Mouse (Mus musculus) MEL (cell line): ENCODE data around the gene Acly. TPM values are rescaled to one million over a fixed set of nuclear protein-coding genes. Genes with fewer than 3 reads are reported as not detected.

Source experiments
- DNase-seq: peaks from one replicate; pipeline ENCODE4 v3.0.0; 2011; ENCODE audit warnings: low read depth, low spot score
- H3K27ac ChIP-seq: 2 replicates; pipeline ENCODE4 v1.5.1; 2012; ENCODE audit warnings: low read depth, mild to moderate bottlenecking, control low read depth, low read length, moderate library complexity; ENCODE audit not compliant: control insufficient read depth
- H3K27me3 ChIP-seq, 2 experiments: fragments of 150-350 bp in 1 of 2; sonication (generic) in 1 of 2; 2 replicates each; pipeline ENCODE4 v1.6.1; 2012; ENCODE audit warnings: low read length in 2 of 2, mild to moderate bottlenecking in 2 of 2, improper control_type of control experiment in 1 of 2, moderate library complexity in 1 of 2; ENCODE audit not compliant: insufficient read depth in 2 of 2, control insufficient read depth in 1 of 2
- H3K36me3 ChIP-seq, 2 experiments: 2 replicates each; pipeline ENCODE4 v1.6.1; 2012 to 2014; ENCODE audit warnings: low read length in 2 of 2, improper control_type of control experiment in 1 of 2, inconsistent platforms in 1 of 2, mild to moderate bottlenecking in 1 of 2; ENCODE audit not compliant: insufficient read depth in 2 of 2, control insufficient read depth in 1 of 2
- H3K4me1 ChIP-seq, 2 experiments: fragments of 150-350 bp in 1 of 2; sonication (generic) in 1 of 2; 2 replicates each; pipeline ENCODE4 v1.6.1; 2012; ENCODE audit warnings: low read length in 2 of 2, improper control_type of control experiment in 1 of 2, mild to moderate bottlenecking in 1 of 2; ENCODE audit not compliant: insufficient read depth in 2 of 2, control insufficient read depth in 1 of 2
- H3K4me3 ChIP-seq, 2 experiments: fragments of 150-350 bp in 1 of 2; sonication (generic) in 1 of 2; 2 replicates each; pipeline ENCODE4 v1.5.1; 2012; ENCODE audit warnings: low read depth in 2 of 2, low read length in 2 of 2, mild to moderate bottlenecking in 2 of 2, moderate library complexity in 2 of 2, control low read depth in 1 of 2, improper control_type of control experiment in 1 of 2; ENCODE audit not compliant: control insufficient read depth in 1 of 2, insufficient read depth in 1 of 2
- H3K79me2 ChIP-seq: 2 replicates; pipeline ENCODE4 v1.6.1; 2012; ENCODE audit warnings: mild to moderate bottlenecking, low read length, moderate library complexity; ENCODE audit not compliant: control insufficient read depth, poor library complexity, insufficient read depth
- H3K9ac ChIP-seq: 2 replicates; pipeline ENCODE4 v1.6.1; 2012; ENCODE audit warnings: low read depth, mild to moderate bottlenecking, control low read depth, low read length, moderate library complexity; ENCODE audit not compliant: control insufficient read depth, poor library complexity, severe bottlenecking
- H3K9me3 ChIP-seq: fragments of 150-350 bp; sonication (generic); replicated peaks from 2 replicates; pipeline ENCODE4 v1.6.1; 2012; ENCODE audit warnings: mild to moderate bottlenecking, low read length, improper control_type of control experiment, moderate library complexity; ENCODE audit not compliant: insufficient read depth
- CHD1 ChIP-seq: IDR thresholded peaks from 2 replicates; pipeline ENCODE4 v1.6.1; 2012; ENCODE audit warnings: low read depth, mild to moderate bottlenecking, inconsistent platforms, low read length, improper control_type of control experiment
- CHD2 ChIP-seq: IDR thresholded peaks from 2 replicates; pipeline ENCODE4 v1.6.1; 2011; ENCODE audit warnings: low read length, improper control_type of control experiment
- CTCF ChIP-seq, 3 experiments: IDR thresholded peaks in 2 of 3; conservative IDR thresholded peaks in 1 of 3; 2 replicates each; pipeline ENCODE4 v1.5.1; 2011 to 2012; ENCODE audit warnings: low read length in 3 of 3, low read depth in 2 of 3, mild to moderate bottlenecking in 2 of 3, improper control_type of control experiment in 1 of 3, inconsistent platforms in 1 of 3, mixed read lengths in 1 of 3, moderate library complexity in 1 of 3; ENCODE audit not compliant: control insufficient read depth in 1 of 3, insufficient read depth in 1 of 3, poor library complexity in 1 of 3, severe bottlenecking in 1 of 3
- E2F4 ChIP-seq: IDR thresholded peaks from 2 replicates; pipeline ENCODE4 v1.6.1; 2011; ENCODE audit warnings: low read depth, low read length, improper control_type of control experiment, borderline replicate concordance
- ETS1 ChIP-seq: IDR thresholded peaks from 2 replicates; pipeline ENCODE4 v1.6.1; 2012; ENCODE audit warnings: low read depth, mild to moderate bottlenecking, inconsistent platforms, low read length, improper control_type of control experiment, moderate library complexity
- GABPA ChIP-seq: IDR thresholded peaks from 2 replicates; pipeline ENCODE4 v1.6.1; 2012; ENCODE audit warnings: low read depth, mild to moderate bottlenecking, inconsistent platforms, low read length, improper control_type of control experiment, moderate library complexity
- GATA1 ChIP-seq: IDR thresholded peaks from 2 replicates; pipeline ENCODE4 v1.6.1; 2011; ENCODE audit warnings: low read depth, low read length, improper control_type of control experiment
- HCFC1 ChIP-seq: IDR thresholded peaks from 2 replicates; pipeline ENCODE4 v1.6.1; 2012; ENCODE audit warnings: low read depth, mild to moderate bottlenecking, inconsistent platforms, low read length, improper control_type of control experiment, moderate library complexity
- JUND ChIP-seq: IDR thresholded peaks from 2 replicates; pipeline ENCODE4 v1.6.1; 2011; ENCODE audit warnings: low read depth, mild to moderate bottlenecking, improper control_type of control experiment, low read length
- KAT2A ChIP-seq: conservative IDR thresholded peaks from 2 replicates; pipeline ENCODE4 v1.6.1; 2012; ENCODE audit warnings: low read depth, low read length, improper control_type of control experiment, inconsistent platforms
- MAFK ChIP-seq: IDR thresholded peaks from 2 replicates; pipeline ENCODE4 v1.6.1; 2011; ENCODE audit warnings: low read depth, mild to moderate bottlenecking, low read length, improper control_type of control experiment, borderline replicate concordance
- MEF2A ChIP-seq: IDR thresholded peaks from 2 replicates; pipeline ENCODE4 v1.6.1; 2014; ENCODE audit warnings: low read depth, mild to moderate bottlenecking, inconsistent platforms, low read length, improper control_type of control experiment; ENCODE audit not compliant: poor library complexity, insufficient replicate concordance, severe bottlenecking; ENCODE audit errors: extremely low read depth
- MXI1 ChIP-seq: IDR thresholded peaks from 2 replicates; pipeline ENCODE4 v1.6.1; 2011; ENCODE audit warnings: mild to moderate bottlenecking, low read depth, low read length, improper control_type of control experiment
- MYB ChIP-seq: IDR thresholded peaks from 2 replicates; pipeline ENCODE4 v1.6.1; 2011; ENCODE audit warnings: mild to moderate bottlenecking, low read depth, low read length, improper control_type of control experiment
- MYC ChIP-seq: IDR thresholded peaks from 2 replicates; pipeline ENCODE4 v1.6.1; 2011; ENCODE audit warnings: low read depth, mild to moderate bottlenecking, low read length, improper control_type of control experiment, moderate library complexity
- NELFE ChIP-seq: IDR thresholded peaks from 2 replicates; pipeline ENCODE4 v1.6.1; 2011; ENCODE audit warnings: low read depth, low read length, improper control_type of control experiment
- POLR2A ChIP-seq, 2 experiments: IDR thresholded peaks; 2 replicates each; pipeline ENCODE4 v1.6.1; 2011 to 2012; ENCODE audit warnings: low read length in 2 of 2, mild to moderate bottlenecking in 2 of 2, control low read depth in 1 of 2, improper control_type of control experiment in 1 of 2, low read depth in 1 of 2, moderate library complexity in 1 of 2; ENCODE audit not compliant: control insufficient read depth in 1 of 2, insufficient read depth in 1 of 2, poor library complexity in 1 of 2
- POLR2AphosphoS2 ChIP-seq: IDR thresholded peaks from 2 replicates; pipeline ENCODE4 v1.6.1; 2011; ENCODE audit warnings: low read length, improper control_type of control experiment
- RAD21 ChIP-seq: IDR thresholded peaks from 2 replicates; pipeline ENCODE4 v1.6.1; 2011; ENCODE audit warnings: mild to moderate bottlenecking, low read depth, low read length, improper control_type of control experiment
- RCOR1 ChIP-seq: IDR thresholded peaks from 2 replicates; pipeline ENCODE4 v1.6.1; 2012; ENCODE audit warnings: low read depth, mild to moderate bottlenecking, inconsistent platforms, low read length, improper control_type of control experiment
- TAL1 ChIP-seq: IDR thresholded peaks from 2 replicates; pipeline ENCODE4 v1.6.1; 2012; ENCODE audit warnings: mild to moderate bottlenecking, inconsistent platforms, low read length, moderate library complexity, mixed read lengths
- TBP ChIP-seq: IDR thresholded peaks from 2 replicates; pipeline ENCODE4 v1.8.0; 2011; ENCODE audit warnings: low read depth, low read length, improper control_type of control experiment
- TCF12 ChIP-seq: IDR thresholded peaks from 2 replicates; pipeline ENCODE4 v1.6.1; 2014; ENCODE audit warnings: low read depth, mild to moderate bottlenecking, inconsistent platforms, low read length, improper control_type of control experiment, moderate library complexity
- UBTF ChIP-seq: IDR thresholded peaks from 2 replicates; pipeline ENCODE4 v1.6.1; 2012; ENCODE audit warnings: low read depth, mild to moderate bottlenecking, inconsistent platforms, low read length, improper control_type of control experiment, moderate library complexity, borderline replicate concordance; ENCODE audit not compliant: insufficient read depth
- USF1 ChIP-seq: IDR thresholded peaks from 2 replicates; pipeline ENCODE4 v1.6.1; 2014; ENCODE audit warnings: low read depth, mild to moderate bottlenecking, inconsistent platforms, low read length, improper control_type of control experiment, moderate library complexity
- USF2 ChIP-seq, 2 experiments: IDR thresholded peaks; 2 replicates each; pipeline ENCODE4 v1.6.1; 2011 to 2012; ENCODE audit warnings: improper control_type of control experiment in 2 of 2, low read length in 2 of 2, borderline replicate concordance in 1 of 2, inconsistent platforms in 1 of 2, low read depth in 1 of 2, mild to moderate bottlenecking in 1 of 2; ENCODE audit not compliant: insufficient read depth in 1 of 2
- ZKSCAN1 ChIP-seq: IDR thresholded peaks from 2 replicates; pipeline ENCODE4 v1.6.1; 2012; ENCODE audit warnings: low read depth, mild to moderate bottlenecking, inconsistent platforms, low read length, improper control_type of control experiment, moderate library complexity
- ZMIZ1 ChIP-seq: IDR thresholded peaks from 2 replicates; pipeline ENCODE4 v1.6.1; 2012; ENCODE audit warnings: low read depth, mild to moderate bottlenecking, inconsistent platforms, low read length, improper control_type of control experiment, moderate library complexity
- ZNF384 ChIP-seq: IDR thresholded peaks from 2 replicates; pipeline ENCODE4 v1.6.1; 2012; ENCODE audit warnings: low read depth, mild to moderate bottlenecking, inconsistent platforms, low read length, improper control_type of control experiment
- polyA plus RNA-seq, 2 experiments: library from polyadenylated mRNA; stranded (reverse) in 1 of 2; unstranded in 1 of 2; fragments of >175 nt in 1 of 2; fragments of >200 nt in 1 of 2; gene quantifications; 2 replicates each; pipeline versions ENCODE4 v1.2.1 to v1.2.4; 2012; ENCODE audit warnings: low replicate concordance in 2 of 2, low read depth in 1 of 2; ENCODE audit not compliant: insufficient read length in 2 of 2, insufficient read depth in 1 of 2, missing spikeins in 1 of 2
- total RNA-seq: library from RNA; depleted of rRNA; stranded (reverse); fragments of 300-350 nt; gene quantifications from 2 replicates; pipeline ENCODE4 v1.2.3, GENCODE M21; 2012

Gene Acly
- total and polyA plus RNA-seq, 3 experiments, result 167 to 234 TPM; not detected in 1

DNA sequence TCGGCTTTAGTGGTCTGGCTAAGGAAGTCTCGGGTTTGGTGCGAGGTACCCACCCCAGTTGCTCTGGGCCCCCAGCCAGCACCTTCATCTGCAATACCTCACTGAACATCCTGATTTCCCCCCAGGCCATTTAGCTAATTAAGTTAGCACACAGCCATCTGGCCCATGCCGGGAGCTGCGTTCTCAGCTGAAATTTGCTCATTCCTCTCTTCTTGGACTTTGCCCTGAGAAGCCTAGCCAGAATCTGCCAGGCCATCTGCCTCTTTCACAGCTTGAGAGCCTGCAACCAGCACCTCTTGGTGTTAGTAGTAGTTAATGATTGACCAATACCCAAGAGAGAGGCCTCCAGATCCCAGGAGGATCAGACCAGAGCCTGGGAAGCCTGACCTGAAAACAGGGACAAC, 9.6 kb downstream of the Acly start:
- Histone ChIP-seq H3K4me3 (no peak overlapping the region), H3K9ac (no peak overlapping the region), H3K27me3 (no peaks in the 10 kb centered on the region), H3K9me3 (no peaks in the 10 kb centered on the region), H3K4me1 (no peaks in the 10 kb centered on the region), H3K79me2 (no peaks in the 10 kb centered on the region), H3K27ac (no peak overlapping the region), H3K36me3 (peaks cover 0 to 52% of the 10 kb centered on the region in 2 experiments; a peak in 2 of 4 replicates)
- no peak for TF ChIP-seq GATA1
- no peak for TF ChIP-seq ETS1
- no peak for TF ChIP-seq MYC
- no peak for TF ChIP-seq TCF12
- no peak for TF ChIP-seq ZNF384
- no peak for TF ChIP-seq TAL1
- TF ChIP-seq MXI1, result no peak
- no peak for TF ChIP-seq RCOR1
- TF ChIP-seq ZKSCAN1, result no peak
- no peak for TF ChIP-seq ZMIZ1
- TF ChIP-seq HCFC1, result no peak
- TF ChIP-seq POLR2A (IDR thresholded peaks at IDR 0.05; ENCODE audit: control insufficient read depth in 1 of 2, insufficient read depth in 1 of 2, low read depth in 1 of 2, low read length in 2 of 2, poor library complexity in 1 of 2), result no peak
- TF ChIP-seq JUND, result no peak
- no peak for TF ChIP-seq TBP
- no peak for TF ChIP-seq NELFE
- no peak for TF ChIP-seq UBTF
- TF ChIP-seq MYB, result no peak
- no peak for TF ChIP-seq KAT2A
- DNase-seq, result no peak

DNA sequence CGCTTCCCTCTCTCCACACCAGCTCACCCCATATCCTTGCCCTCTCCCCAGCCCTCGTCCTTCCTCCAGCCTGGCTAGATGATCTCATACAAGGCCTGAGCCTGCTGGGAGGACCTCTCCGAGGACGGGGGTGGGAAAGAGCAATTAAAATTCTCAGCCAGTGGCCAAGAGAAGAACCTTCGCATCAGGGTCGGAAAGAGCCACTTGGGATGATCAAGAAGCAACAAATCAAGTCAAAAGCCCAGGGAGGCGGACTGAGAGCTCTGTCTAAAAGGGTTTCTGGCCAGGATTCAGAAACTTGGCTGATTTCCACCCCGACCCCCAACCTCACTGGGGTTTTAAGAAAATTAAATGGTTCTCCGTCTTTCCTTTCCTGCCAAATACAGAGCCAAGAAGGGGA, 11.5 kb downstream of the Acly start:
- no peaks in the 10 kb centered on the region for H3K27me3 ChIP-seq
- DNase-seq, result no peak
- no peaks in the 10 kb centered on the region for H3K4me1 ChIP-seq
- no peak overlapping the region for H3K27ac ChIP-seq
- H3K4me3 ChIP-seq, result no peak overlapping the region
- TF ChIP-seq USF1 (no peak), UBTF (no peak), JUND (no peak), TCF12 (no peak), RAD21 (no peak), POLR2A (IDR thresholded peaks at IDR 0.05; ENCODE audit: control insufficient read depth in 1 of 2, insufficient read depth in 1 of 2, low read depth in 1 of 2, low read length in 2 of 2, poor library complexity in 1 of 2) (no peak), NELFE (no peak), CHD2 (no peak), POLR2AphosphoS2 (no peak), USF2 (IDR thresholded peaks at IDR 0.05; ENCODE audit: borderline replicate concordance in 1 of 2, insufficient read depth in 1 of 2, low read depth in 1 of 2, low read length in 2 of 2) (no peak), MEF2A (no peak), GABPA (no peak), CHD1 (no peak), CTCF (IDR thresholded peaks at IDR 0.05 in 2 of 3, conservative IDR thresholded peaks at IDR 0.05 in 1 of 3; ENCODE audit: control insufficient read depth in 1 of 3, insufficient read depth in 1 of 3, low read depth in 2 of 3, low read length in 3 of 3, poor library complexity in 1 of 3, severe bottlenecking in 1 of 3) (no peak), TAL1 (no peak), E2F4 (no peak), MAFK (no peak)
- H3K9ac ChIP-seq, result no peak overlapping the region
- no peaks in the 10 kb centered on the region for H3K79me2 ChIP-seq
- H3K9me3 ChIP-seq, result no peaks in the 10 kb centered on the region
- peaks cover 0 to 48% of the 10 kb centered on the region in 2 experiments; a peak in 2 of 4 replicates for H3K36me3 ChIP-seq
